Mouse (Mus musculus): ENCODE measurements around the gene Mydgf.

The Mydgf gene

GRCm38 (mm10) chr17:56183658-56184103 is at the start of gene Mydgf:
Gene Mydgf (minus strand): TSS chr17:56183920.
- peak; percentile 93 for DNase-seq (ENCODE audit: low spot score)

DNA sequence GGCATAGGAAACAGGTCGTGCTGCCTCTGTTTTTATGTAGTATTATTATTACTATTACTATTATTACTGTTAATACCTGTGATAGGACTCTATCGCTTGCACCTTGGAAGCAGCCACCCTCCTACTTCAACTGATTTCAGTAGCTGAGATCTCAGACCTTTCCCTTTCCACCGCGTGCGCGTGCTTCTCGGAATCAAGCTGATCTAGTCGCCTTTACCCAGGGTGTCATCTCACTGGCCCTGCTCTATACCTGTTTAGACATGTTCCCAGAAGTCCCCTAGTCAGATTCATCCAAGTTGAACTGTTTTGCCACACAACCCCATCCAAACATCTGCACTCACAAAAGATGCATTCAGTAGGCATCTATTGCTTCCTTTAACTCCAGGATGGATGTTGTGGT is 49.7 kb upstream of the Mydgf start:
- DNase-seq (ENCODE audit: low spot score), result no peak

DNA sequence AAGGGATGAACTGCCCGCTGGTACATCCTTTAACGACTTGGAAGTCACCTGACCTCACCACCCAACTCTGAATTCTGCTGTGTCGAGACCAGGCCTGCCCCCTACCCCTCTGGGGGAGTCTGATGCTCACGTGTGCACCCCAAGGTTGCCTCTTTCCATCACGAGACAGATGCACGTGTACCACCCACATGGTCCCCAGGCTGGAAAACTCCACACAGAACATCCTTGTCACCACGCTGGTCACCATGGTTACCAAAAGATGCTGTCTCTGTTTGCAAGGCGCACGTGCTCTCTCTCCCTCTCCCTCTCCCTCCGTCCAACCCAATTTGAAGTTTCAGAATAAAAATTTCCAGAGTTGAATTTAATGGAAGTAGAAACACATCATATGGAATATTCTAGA is 46.2 kb upstream of the Mydgf start:
- DNase-seq (ENCODE audit: low spot score), result no peak

DNA sequence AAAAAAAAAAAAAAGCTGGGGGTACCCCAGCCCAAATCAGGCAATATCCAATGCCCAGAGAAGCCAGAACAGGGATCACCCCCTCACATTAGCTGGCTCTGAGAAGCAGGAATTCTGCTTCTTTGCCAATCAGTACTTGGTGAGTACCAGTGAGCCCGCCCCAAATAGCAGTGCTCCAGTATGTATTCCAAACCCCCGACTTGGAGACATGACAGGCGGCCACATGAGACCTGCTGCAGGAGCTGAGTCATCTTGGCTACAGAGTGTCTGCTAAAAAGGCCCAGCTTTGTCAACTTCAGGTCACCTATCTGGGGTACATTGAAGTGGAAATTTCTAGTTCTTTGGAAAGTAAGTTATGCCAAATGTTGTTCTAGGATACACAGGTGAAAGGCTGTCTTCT is 42.8 kb upstream of the Mydgf start:
- DNase-seq (ENCODE audit: low spot score), result no peak

DNA sequence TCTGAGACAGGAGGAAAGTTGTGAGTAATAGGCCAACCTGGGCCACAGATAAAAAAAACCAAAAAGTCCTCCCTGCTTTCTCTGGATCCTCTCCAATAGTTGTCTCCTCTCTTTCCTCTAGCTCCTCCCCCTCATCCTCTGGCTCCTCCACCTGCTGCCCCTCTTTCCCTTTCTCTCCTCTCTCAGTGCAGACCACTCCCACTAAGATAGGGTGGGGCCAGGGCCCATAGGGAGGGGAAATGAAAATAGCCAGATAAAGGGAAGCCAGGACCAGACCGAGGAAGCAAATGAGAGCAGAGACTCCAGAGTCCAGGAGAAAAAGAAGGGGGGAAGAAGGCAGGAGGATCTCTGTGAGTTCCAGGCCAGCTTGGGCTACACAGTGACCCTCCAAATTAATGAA is 41.2 kb upstream of the Mydgf start:
- DNase-seq (ENCODE audit: low spot score), result no peak

DNA sequence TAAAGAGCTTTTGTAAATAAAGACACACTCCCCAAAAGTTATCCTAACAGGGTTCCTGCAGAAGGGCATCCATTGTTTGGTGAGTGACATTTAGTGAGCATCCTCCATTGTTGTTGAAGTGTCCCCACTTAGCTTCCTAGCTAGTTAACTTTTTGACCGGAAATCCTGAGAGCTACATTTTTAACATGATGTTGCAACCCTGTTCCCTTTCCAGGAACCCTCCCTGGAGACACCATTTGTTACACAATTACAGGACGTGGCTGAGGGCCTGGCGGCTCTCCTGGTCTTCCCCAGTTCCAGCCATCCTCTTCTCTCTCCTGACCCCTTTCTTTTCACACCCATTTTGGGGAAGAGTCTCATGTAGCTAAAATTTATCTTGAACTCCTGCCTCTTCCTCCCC is 36.1 kb upstream of the Mydgf start:
- peak; percentile 79 for DNase-seq (ENCODE audit: low spot score)

DNA sequence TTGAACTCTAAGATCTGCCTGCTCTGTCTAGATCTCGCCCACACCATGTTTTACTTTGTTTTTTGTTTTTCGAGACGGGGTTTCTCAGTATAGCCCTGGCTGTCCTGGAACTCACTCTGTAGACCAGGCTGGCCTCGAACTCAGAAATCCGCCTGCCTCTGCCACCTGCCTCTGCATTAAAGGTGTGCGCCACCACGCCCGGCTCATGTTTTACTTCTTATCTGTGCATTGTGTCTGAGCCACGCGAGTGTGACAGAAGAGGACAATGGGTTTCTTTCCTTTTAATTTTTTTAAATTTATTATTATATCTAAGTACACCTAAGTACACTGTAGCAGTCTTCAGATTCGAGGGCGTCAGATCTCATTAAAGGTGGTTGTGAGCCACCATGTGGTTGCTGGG is 35.5 kb upstream of the Mydgf start:
- DNase-seq (ENCODE audit: low spot score), result no peak

GRCm38 (mm10) chr17:56218377-56219191 is 34.9 kb upstream of the Mydgf start, which contains the start of gene Dpp9:
Gene Dpp9 (minus strand): TSS chr17:56218905.
- DNase-seq (ENCODE audit: low spot score), result peak; percentile 95

GRCm38 (mm10) chr17:56217670-56218069 is 34.0 kb upstream of the Mydgf start:
- DNase-seq (ENCODE audit: low spot score), result no peak

- no peak for DNase-seq (ENCODE audit: low spot score)
Observed at GRCm38 (mm10) chr17:56214229-56214628, 30.5 kb upstream of the Mydgf start.

DNA sequence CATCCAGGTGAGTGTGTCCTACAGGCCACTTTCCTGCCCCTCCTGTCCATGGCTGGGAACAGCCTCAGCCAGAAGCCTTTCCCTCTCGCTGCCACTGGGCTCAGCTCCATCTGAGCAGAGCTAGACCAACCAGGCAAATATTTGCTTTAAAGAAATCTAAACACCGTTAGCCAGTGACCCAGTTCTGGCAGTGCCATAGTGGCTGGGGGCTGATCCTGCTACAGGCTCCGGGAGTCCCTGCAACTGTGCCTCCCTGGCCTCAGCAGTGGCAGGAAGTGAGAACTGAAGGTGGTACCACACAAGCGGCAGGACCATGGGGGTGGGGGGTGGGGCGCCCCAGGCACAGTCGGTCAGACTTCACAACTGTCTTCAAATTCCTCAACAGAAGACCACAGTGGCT is 29.0 kb upstream of the Mydgf start:
- no peak for DNase-seq (ENCODE audit: low spot score)

- DNase-seq (ENCODE audit: low spot score), result no peak
Observed at GRCm38 (mm10) chr17:56211090-56211489, 27.4 kb upstream of the Mydgf start.

GRCm38 (mm10) chr17:56208821-56209220 is 25.1 kb upstream of the Mydgf start:
- DNase-seq (ENCODE audit: low spot score), result no peak

- no peak for DNase-seq (ENCODE audit: low spot score)
Observed at GRCm38 (mm10) chr17:56207963-56208530, 24.3 kb upstream of the Mydgf start.

DNA sequence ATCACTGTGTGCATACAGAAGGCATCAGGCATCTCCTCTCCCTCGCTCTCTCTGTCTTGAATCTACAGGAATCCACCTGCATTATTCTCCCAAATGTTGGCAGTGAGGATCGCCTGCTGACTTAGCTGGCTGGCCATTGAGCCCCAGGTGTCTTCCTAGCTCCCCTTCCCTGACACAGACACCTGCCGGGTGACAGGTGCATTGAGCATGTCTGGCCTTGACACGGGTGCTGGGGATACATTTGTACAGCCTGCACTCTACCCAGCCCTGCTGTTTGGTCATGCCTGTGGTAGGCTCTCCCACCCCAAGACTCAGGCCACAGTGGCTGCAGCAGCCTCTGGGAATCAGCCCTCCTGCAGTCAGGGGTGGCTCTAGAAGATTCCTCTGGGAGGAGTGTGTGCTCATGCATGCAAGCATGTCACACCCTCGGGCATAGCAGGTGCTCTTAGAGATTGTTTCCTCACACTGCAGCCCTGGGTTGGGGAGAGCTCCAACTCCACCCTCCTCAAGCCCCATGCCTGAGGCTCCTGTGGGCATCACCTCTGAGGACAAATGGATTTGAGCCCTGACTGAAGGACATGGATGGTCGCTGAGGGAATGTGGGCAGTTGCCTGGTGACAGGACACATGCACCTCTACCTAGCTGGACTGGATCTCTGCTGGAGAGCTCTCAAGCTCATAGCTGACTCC is 23.4 kb upstream of the Mydgf start:
- DNase-seq (ENCODE audit: low spot score), result no peak

- peak; percentile 76 for DNase-seq (ENCODE audit: low spot score)
Observed at GRCm38 (mm10) chr17:56206276-56206884, 22.7 kb upstream of the Mydgf start.

DNA sequence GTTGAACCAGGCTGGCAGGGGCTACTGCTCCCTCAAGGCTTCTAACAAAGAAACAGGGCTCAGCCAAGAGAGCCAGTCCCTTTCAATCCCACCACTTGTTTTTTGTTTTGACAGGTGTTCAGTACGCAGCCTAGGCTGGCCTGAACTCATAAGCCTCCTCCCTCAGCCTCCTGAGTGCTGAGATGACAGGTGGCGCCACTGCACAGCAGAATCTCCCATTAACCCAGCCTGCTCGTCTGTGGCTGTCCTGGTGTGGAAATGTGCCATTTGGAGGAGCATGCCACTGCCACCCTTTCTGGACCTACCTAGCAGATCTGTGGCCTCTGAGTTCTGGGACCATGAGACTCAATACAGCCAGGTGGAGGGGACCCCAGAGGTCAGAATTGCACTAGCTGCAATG is 20.0 kb upstream of the Mydgf start:
- no peak for DNase-seq (ENCODE audit: low spot score)

GRCm38 (mm10) chr17:56202476-56202875 is 18.8 kb upstream of the Mydgf start:
- no peak for DNase-seq (ENCODE audit: low spot score)

- DNase-seq (ENCODE audit: low spot score), result no peak
Observed at GRCm38 (mm10) chr17:56201642-56202041, 17.9 kb upstream of the Mydgf start.

DNA sequence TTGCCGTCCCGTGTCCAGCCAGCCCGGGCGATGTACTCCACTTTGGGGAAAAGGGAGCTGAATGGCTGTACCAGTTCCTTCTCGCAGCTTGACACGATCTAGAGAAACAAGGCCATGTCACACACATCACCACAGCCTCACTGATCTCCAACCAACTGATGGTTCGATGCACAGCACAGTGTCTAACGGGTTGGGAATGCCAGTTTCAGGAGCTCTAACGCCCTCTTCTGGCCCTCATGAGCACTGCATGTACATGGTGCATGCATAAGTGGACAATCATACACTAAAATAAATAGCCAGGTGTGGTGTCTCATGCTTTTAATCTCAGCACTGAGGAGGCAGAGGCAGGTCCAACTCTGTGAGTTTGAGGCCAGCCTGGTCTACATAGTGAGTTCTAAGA is 16.9 kb upstream of the Mydgf start:
- DNase-seq (ENCODE audit: low spot score), result no peak

DNA sequence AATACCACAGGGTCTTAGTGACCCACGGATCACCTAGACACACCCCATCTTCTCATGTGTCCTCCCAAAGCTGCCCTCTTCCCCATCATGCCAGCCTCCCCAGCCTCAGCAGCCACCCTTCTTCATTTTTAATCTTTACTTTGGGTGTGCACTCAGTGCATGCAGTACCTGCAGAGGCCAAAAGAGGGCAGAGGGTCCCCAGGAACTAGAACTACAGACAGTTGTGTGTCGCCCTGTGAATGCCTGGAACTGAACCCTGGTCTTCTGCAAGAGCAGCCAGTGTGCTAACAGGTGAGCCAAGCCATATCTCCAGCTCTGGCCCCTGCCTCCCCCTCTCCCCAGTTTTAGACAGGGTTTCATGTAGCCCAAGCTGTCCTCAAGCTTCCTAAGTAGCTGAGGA is 13.1 kb upstream of the Mydgf start:
- no peak for DNase-seq (ENCODE audit: low spot score)

DNA sequence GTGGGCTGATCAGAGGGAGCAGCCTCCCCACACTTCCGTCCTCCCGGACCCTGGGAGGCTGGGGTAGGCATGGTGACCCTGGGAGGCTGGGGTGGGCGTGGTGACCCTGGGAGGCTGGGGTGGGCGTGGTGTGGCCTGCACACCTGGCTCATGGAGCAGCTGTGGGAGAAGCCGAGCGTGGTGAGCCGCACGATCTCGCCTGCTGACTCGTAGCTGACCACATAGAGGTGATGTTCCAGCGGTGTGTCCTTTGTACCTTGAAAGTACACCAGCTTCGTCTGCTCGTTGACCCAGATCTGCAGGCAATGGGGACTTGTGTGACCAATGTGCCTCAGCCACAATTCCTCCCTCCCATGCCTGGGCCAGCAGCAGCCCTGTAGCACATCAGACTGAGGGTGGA is 11.0 kb upstream of the Mydgf start:
- no peak for DNase-seq (ENCODE audit: low spot score)

- DNase-seq (ENCODE audit: low spot score), result no peak
Observed at GRCm38 (mm10) chr17:56194357-56194756, 10.6 kb upstream of the Mydgf start.

Measured in yolk sac, embryonic 10.5 days (tissue).